Mouse (Mus musculus) embryo, embryonic 9.5 days (tissue): Measurements from ENCODE around the gene Inhbe.
A peak's percentile ranks its signal among the peaks of the same experiment; 100 is the strongest.

ENCODE experiments used
- DNase-seq: peaks from one replicate; pipeline ENCODE4 v3.0.0-alpha.2; 2017; ENCODE audit errors: extremely low spot score

The Inhbe gene

DNA sequence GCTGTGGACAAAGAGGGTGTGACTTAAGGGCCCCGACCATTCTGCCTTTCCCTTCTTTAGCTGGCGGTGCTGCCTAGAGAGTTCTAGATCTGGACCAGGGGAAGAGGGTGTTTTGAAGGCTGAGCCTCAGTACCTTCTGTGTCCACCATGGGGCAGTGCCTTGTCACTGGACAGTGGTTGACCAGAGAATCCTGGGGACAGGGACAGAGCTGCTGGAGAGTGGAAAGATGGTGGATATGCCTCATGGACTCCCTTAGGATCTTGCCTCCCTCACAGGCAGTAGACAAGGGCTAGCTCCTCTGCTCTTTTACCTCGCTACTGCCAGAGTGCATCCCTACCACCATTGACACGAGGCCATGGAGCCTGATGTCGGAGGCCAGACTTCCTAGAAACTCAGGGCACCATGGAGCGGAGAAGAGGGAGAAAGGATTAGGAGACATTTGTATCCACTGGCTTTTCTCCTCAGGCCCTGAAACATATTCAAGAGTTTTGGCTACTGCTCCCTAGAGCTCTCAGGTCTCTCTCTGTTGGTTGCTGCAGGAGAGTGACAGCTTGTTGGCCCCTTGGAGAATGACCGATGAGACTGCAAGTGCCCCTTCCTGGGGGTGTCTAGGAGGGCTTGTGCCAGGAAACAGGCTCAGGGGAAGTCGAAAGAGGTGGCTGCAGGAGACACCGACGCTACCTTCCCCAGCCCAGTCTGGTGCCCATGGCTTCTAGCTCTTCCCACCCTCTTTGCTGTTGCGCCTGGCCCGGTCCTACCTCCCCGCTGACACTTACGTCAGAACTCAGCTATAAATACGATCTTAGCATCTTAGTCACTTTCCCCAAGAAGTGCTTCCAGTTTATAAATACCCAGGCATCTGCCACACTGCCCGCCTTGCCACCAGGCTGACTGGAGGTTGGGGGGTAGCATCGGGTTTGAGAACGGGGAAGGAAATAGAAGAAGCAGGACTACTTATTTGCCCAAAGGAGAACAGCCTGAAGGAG lies at the start of gene Inhbe:
TSS of gene Inhbe (minus strand) at position 503 of the 987 bp plus-strand sequence.
- DNase-seq: no peak

DNA sequence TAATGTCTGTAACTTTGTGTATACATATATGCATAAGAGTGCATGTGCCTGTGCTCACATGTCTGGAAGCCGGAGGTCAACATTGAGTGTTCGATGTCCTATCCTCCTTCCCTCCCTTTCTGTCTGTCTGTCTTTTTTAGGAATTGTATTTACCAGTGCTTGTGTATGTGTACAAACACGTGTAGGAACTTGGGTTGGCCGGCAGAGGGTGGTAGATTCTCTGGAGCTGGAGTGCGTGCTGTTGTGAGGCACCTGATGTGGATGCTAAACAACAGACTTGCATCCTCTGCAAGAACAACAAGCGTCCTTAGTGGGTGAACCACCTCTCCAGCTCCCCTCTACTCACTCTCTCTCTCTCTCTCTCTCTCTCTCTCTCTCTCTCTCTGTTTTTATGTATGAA lies 37.6 kb upstream of the Inhbe start:
- DNase-seq: no peak

DNA sequence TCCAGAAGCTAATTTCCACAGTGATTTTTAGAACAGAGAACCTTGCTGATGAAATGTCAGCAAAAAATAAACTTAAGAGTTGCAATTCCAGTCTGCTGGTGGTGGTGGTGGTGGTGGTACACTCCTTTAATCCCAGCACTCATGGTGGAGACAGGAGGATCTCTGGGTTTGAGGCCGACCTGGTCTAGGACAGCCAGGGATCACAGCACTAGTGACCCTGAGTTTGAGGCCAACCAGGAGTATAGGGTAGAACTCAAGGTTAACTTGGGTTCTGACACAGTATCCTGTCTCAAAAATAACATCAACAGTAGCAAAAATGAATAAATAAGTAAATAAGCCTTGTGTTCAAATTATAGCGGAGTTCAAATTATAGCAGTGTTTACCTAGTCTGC lies 27.5 kb upstream of the Inhbe start:
- no peak for DNase-seq

- peak; percentile 81 for DNase-seq
These were observed 26.8 kb upstream of the Inhbe start for GRCm38 (mm10) chr10:127380767-127381742.

DNA sequence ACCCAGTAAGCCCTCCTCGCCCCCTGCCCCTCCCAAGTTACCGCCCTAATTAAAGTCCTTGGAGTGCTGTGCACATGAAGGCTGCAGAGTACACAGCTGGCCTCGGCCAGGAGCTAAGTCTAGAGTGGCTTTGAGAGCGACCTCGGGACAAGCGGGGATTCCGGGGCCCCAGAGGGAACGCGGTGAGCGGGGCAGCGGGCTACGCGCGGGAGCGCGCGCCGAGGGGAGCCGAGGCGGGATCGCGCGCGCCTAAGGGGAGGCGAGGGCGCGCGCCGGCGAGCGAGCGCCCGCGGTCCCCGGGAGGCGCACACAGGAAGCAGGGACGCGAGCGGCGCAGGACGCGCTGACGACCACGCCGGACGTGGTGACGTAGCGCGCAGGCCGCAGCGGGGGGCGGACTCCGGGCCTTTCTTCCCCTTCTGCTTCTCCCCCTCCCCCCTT lies 26.1 kb upstream of the Inhbe start, which contains the start of gene R3hdm2:
TSS of gene R3hdm2 (plus strand) at position 77 of the 441 bp plus-strand sequence.
- peak; percentile 97 for DNase-seq

DNA sequence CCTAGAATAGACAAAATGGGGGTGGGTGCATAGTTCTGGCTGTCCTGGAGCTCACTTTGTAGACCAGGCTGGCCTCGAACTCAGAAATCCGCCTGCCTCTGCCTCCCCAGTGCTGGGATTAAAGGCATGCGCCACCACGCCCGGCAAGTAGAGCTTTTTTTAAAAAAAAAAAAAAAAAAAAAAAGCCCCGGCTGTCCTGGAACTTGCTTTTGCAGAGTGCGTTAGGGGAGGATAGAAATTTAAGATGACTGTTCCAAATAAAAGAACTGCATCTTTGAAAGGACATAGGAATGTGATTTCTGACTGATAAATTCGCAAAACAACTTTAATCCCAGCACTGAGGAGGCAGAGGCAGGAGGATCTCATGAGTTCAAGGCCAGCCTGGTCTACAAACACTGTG lies 25.4 kb upstream of the Inhbe start:
- DNase-seq: no peak

- DNase-seq: no peak
These were observed 23.5 kb upstream of the Inhbe start for GRCm38 (mm10) chr10:127377700-127378099.

DNA sequence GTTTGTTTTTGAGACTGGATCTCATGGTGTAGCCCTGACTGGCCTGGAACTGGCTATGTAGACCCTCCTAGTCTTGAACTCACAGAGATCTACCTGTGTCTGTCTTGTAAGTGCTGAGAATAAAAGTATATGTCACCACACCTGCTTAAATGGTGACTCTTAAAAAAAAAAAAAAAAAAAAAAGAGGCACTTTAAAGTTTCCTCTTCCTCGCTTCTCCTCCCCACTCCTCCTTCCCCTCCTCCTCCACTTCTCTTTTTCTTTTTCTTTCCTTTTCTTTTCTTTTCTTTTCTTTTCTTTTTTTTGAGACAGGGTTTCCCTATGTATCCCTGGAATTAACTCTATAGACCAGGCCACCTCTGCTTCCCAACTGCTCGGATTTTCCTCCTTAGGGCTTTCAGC lies 16.8 kb upstream of the Inhbe start:
- DNase-seq: no peak

- no peak for DNase-seq
These were observed 15.9 kb upstream of the Inhbe start, which contains the start of gene Inhbc for GRCm38 (mm10) chr10:127369834-127370820. Gene Inhbc, minus strand, starts transcription at chr10:127370431.

DNA sequence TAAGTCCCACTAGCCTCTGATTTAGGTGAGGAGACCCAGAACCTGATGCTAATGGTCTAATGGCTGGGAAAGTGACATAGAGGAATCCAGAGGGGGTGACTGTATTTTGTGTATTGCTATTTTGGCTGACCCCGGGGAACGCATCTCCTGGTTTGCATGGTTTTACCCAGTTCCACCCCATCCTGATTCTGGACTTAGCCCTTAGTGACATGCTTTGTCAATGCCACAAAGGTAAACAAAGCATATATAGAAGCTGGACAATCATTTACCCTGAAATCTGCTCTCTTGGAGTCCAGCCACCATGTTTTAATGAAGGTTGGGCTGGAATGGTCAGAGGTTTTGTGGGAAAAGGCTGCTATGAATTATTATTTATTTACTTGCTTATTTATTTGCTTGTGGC lies 14.1 kb upstream of the Inhbe start:
- DNase-seq: no peak

GRCm38 (mm10) chr10:127367116-127367515 lies 12.9 kb upstream of the Inhbe start:
- no peak for DNase-seq

DNA sequence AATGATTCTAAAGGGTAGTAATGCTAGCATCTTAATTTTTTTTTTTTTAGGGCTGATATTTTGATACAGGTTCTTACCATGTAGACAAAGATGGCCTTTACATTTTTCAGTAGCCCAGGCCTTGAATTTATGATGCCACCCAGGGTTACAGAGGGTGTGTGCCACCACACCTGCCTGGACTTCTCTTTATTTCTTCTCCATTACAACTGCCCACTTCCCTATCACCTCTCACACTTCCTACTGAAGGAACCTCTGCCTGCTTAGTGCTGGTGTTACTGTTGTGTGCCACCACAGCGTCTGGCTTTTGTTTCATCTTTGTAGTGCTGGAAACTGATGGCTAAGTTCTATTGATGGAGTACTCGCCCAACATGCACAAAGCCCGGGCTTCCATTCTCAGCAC lies 6.5 kb upstream of the Inhbe start:
- DNase-seq: no peak

- DNase-seq: no peak
These were observed 1.1 kb upstream of the Inhbe start for GRCm38 (mm10) chr10:127355336-127355735.

GRCm38 (mm10) chr10:127352766-127353165 lies 1.4 kb downstream of the Inhbe start:
- DNase-seq: no peak

DNA sequence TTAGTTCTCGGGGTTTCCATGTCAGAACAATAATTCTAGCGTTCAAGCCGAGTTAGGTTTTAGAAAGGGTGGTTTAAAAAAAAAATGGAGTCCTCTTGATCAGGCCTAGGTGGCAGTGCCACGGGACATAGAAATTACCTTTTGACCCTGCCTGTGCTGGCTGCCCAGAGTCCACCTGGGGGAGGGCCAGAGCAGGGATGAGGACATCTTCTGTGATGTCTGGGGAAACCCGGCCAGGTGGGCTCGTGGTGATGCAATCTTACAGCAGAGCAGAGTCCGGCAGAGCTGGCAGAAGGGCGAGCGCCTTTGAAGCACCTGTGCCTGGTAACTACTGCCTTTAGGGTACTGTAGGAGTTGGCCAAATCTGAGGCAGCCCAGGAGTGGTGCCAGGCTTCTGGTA lies 2.0 kb downstream of the Inhbe start:
- DNase-seq: no peak

DNA sequence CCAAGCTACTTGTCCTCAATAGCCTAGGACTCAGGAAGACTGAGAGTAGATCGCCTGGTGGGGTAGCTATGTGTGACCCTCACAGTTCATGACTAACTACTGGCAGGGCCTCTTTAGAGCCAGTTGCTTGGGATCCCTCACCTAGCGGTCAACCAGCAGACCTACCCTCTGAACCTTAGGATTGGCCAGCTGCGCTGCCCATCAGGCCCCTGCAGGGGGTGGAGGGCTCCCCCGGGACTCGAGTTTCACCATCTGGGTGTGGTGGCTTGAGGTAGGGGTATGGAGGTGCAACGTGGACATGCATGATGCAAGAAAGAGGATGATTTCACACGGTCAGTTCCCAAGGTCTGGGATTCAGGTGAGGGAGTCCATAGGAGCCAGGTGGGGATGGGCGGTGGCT lies 2.5 kb downstream of the Inhbe start:
- no peak for DNase-seq

DNA sequence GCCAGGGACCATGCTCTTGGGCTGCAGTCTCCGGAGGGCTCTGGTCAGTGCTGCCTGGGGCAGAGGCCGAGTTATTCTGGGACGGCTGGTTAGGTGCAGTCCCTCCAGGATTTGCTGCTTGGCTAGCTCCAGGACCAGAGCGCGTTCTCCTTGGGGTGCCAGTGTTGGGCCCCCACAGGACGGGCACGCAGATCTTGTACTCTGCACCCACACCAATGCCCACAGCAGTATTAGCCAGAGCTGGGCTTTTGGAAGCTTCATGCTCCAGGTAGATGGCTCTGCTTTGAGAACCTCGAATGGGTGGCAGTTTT lies 3.0 kb downstream of the Inhbe start:
- DNase-seq: no peak

GRCm38 (mm10) chr10:127350594-127351284 lies 3.5 kb downstream of the Inhbe start:
- peak; percentile 77 for DNase-seq

GRCm38 (mm10) chr10:127349810-127350209 lies 4.4 kb downstream of the Inhbe start:
- DNase-seq: no peak

DNA sequence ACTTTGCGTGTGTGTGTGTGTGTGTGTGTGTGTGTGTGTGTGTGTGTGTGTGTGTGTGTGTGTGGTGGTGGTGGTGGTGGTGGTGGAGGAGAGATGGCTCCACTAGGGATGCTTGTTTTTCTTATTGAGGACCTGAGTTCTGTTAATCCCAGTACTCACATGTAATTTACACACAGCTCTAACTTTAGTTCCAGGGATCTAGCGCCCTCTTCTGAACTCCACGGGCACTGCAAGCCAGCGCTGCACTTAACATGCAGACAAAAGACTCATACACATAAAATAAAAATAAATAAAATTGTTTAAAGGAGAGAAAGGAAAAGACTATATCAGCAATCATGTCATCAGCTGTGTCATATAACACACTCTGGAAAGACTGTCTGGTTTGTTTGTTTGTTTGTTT lies 5.3 kb downstream of the Inhbe start:
- no peak for DNase-seq
